Mouse (Mus musculus): Measurements from ENCODE around the gene Ngfr.

DNA sequence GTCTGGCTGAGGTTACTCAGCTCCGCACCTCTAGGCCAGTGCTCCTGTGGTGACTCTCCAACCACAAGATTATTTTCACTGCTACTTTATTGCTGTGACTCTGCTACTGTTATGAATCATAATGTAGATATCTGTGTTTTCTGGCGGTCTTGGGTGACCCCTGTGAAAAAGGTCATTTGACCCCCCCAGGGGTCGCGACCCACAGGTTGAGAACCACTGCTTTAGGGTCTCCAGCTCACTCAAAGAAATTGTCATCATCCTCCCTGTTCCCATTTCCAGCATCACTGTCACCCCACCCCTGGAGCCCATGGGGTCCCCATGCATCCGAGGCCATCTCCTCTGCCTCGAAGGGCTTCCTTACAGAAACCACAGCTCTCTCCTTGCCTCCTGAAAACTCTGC is 43.0 kb upstream of the Ngfr start:
- no peak for TF ChIP-seq GATA1 (IDR thresholded peaks at IDR 0.05; ENCODE audit: low read depth, low read length)
- no peak for TF ChIP-seq POLR2A (IDR thresholded peaks at IDR 0.05; ENCODE audit: control insufficient read depth in 1 of 2, insufficient read depth in 1 of 2, low read depth in 1 of 2, low read length in 2 of 2, poor library complexity in 1 of 2)
- TF ChIP-seq CTCF (IDR thresholded peaks at IDR 0.05 in 2 of 3, conservative IDR thresholded peaks at IDR 0.05 in 1 of 3; ENCODE audit: control insufficient read depth in 1 of 3, insufficient read depth in 1 of 3, low read depth in 2 of 3, low read length in 3 of 3, poor library complexity in 1 of 3, severe bottlenecking in 1 of 3), result no peak
- no peak for TF ChIP-seq EP300 (IDR thresholded peaks at IDR 0.05; ENCODE audit: low read depth in 1 of 2, low read length in 2 of 2)
- TF ChIP-seq POLR2AphosphoS5 (IDR thresholded peaks at IDR 0.05; ENCODE audit: borderline replicate concordance, low read depth, low read length), result no peak
- TF ChIP-seq TCF12 (IDR thresholded peaks at IDR 0.05; ENCODE audit: low read depth, low read length), result no peak
- TF ChIP-seq USF1 (IDR thresholded peaks at IDR 0.05; ENCODE audit: low read depth, low read length), result no peak
